Mouse (Mus musculus): ENCODE results near the gene Rps2. TPM values are rescaled to one million over a fixed set of nuclear protein-coding genes. Genes with fewer than 3 reads are reported as not detected.

The Rps2 gene
- polyA plus RNA-seq, 1 experiment, result 685 TPM

DNA sequence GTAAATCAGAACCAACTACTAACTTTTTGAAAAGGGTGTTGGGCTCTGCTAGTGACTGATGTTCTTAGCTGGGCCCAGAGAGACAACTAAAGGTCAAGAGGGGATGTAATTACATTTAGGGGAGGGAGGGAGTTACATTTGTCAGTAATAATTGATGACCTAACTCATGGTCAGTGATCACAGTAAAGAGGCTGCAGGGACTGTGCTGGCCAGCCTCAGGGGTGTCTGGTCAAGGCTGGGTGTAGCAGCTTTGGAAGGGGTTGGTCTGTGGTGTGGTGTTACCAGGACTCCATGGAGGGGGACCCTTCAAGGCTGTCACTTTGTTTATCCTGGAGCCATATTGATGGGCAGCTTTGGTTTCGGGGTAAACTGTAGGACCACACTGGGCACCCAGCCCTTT is 39.5 kb downstream of the Rps2 start:
- no peak overlapping the region for H3K4me3 ChIP-seq (ENCODE audit: insufficient read depth, low read length)
- no peak overlapping the region for H3K27ac ChIP-seq (ENCODE audit: insufficient read depth, low read depth, low read length)
- H3K4me1 ChIP-seq (ENCODE audit: control insufficient read depth, insufficient read depth, low read length), result no peaks in the 10 kb centered on the region
- TF ChIP-seq CTCF (IDR thresholded peaks at IDR 0.05; ENCODE audit: low read depth, low read length) (no peak), POLR2A (IDR thresholded peaks at IDR 0.05; ENCODE audit: borderline replicate concordance, low read depth, low read length) (no peak)

DNA sequence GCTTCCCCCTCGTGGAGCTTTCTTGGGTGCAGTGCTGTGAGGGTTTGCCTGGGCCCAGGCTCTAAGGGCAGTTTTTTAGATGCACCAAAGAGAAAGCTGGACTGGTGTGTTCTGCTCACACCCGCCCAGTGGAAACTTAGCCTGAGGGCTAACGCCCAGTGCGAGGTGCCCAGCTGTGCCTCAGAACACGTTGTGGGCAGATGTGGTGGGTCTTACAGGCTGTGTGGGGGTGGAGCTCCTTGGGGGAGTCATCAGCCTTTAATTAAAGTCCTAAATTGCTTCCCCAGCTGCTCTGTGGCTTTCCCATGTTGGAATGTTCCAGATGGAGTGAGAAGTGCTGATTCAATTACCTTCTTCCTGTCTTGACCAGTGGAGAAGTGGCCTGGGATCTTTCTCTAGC is 43.2 kb downstream of the Rps2 start:
- Histone ChIP-seq H3K4me1 (ENCODE audit: control insufficient read depth, insufficient read depth, low read length) (no peaks in the 10 kb centered on the region), H3K4me3 (ENCODE audit: insufficient read depth, low read length) (no peak overlapping the region), H3K27ac (ENCODE audit: insufficient read depth, low read depth, low read length) (no peak overlapping the region)
- no peak for TF ChIP-seq CTCF (IDR thresholded peaks at IDR 0.05; ENCODE audit: low read depth, low read length)
- TF ChIP-seq POLR2A (IDR thresholded peaks at IDR 0.05; ENCODE audit: borderline replicate concordance, low read depth, low read length), result no peak

DNA sequence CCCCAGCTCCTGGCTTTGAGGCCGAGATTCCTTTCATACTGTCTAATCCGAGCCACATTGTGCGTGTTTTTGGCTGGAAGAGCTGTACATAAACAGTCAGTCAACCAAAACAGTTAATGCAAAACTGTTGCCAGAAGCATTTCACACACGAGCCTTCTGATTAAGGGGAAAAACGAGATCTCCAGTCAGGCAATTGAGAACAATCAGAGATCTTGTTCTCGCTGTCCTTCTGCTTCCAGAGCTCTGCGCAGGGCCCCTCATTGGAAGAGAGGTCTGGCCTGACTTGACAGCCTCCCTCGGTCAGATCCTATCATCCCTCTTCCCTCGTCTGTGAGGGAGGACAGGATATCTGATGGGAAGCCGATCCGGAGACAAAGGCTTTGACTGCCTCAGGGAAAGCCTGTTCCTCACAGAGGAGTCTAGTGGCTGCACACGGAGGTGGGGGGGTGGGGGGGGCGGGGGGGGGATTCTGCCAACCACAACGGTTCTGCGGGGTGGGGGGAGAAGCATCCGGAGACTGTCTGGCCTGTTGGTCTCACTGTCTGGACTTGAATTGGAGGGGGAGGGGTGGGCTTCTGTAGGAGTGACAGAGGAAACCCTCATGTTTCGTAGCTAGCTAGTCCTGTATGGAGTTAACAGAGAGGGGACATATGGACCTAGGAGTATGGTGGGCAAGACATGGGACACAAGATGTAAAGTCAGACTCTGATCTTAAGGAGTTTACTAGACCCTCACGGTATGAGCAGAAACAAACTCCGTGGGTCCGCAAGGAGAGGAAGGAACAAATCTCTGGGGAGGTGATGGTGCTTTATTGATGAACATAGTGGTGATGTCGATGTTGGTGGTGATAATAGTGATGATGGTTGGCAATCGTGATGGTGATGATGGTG is 47.3 kb downstream of the Rps2 start:
- no peaks in the 10 kb centered on the region for H3K4me1 ChIP-seq (ENCODE audit: control insufficient read depth, insufficient read depth, low read length)

DNA sequence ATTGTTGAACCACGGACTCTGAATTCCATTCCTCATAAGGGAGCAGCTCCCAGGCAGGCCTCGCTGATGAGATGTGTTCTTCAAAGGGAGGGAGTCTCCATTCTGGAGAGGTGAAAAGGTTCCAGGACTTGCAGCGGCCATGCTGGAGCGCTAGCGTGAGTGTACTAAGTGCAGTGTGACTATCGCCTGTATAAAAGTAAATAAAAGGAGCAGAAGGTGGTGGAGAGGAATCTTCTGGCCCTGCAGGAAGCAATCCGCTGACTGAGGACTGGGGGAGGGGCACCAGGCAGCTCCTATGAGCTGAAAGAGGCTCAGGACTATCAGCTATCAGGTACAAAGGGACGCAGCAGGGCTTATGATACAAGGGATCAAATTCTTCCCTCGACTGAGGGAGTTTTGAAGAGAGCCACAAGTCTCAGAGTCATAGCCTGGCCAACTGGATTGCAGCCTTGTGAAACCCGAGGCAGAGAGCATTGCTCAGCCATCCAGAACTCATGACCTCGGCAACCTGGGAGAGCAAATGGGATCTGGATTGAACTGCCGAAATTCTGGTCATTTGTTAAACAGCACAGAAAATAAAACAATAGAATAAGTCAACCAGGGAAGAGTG is 48.5 kb downstream of the Rps2 start:
- Histone ChIP-seq H3K4me3 (ENCODE audit: insufficient read depth, low read length) (no peak overlapping the region), H3K4me1 (ENCODE audit: control insufficient read depth, insufficient read depth, low read length) (no peaks in the 10 kb centered on the region), H3K27ac (ENCODE audit: insufficient read depth, low read depth, low read length) (no peak overlapping the region)
- TF ChIP-seq CTCF (IDR thresholded peaks at IDR 0.05; ENCODE audit: low read depth, low read length) (no peak), POLR2A (IDR thresholded peaks at IDR 0.05; ENCODE audit: borderline replicate concordance, low read depth, low read length) (no peak)

More for the DNA sequence above, 47.3 kb downstream of the Rps2 start:
- H3K27ac ChIP-seq (ENCODE audit: insufficient read depth, low read depth, low read length), result no peak overlapping the region
- H3K4me3 ChIP-seq (ENCODE audit: insufficient read depth, low read length), result no peak overlapping the region
- no peak for TF ChIP-seq CTCF (IDR thresholded peaks at IDR 0.05; ENCODE audit: low read depth, low read length)
- TF ChIP-seq POLR2A (IDR thresholded peaks at IDR 0.05; ENCODE audit: borderline replicate concordance, low read depth, low read length), result no peak

DNA sequence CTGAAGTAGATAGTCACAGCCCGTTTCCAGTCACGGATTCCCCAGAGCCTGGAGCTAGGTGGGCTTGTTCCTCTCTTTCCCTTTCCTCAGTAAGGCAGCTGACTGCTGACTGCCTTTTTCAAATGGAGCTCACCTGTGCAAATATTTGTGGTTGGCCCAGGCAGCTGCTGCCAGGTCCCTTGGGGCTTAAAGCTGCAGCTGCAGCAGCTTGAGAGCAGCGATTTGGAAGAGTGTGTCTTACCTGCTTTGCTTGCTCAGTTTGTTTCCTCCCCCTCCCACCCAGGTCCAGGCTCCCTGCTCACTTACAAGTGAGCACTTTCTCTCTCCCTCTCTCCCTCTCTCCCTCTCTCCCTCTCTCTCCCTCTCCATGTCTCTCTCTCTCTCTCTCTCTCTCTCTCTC is 51.2 kb downstream of the Rps2 start:
- Histone ChIP-seq H3K4me1 (ENCODE audit: control insufficient read depth, insufficient read depth, low read length) (no peaks in the 10 kb centered on the region), H3K4me3 (ENCODE audit: insufficient read depth, low read length) (no peak overlapping the region), H3K27ac (ENCODE audit: insufficient read depth, low read depth, low read length) (no peak overlapping the region)
- TF ChIP-seq CTCF (IDR thresholded peaks at IDR 0.05; ENCODE audit: low read depth, low read length) (no peak), POLR2A (IDR thresholded peaks at IDR 0.05; ENCODE audit: borderline replicate concordance, low read depth, low read length) (no peak)

Other genes with a start within 250 kb of the Rps2 start
- gene E4f1, start 247.8 kb upstream of the Rps2 start, polyA plus RNA-seq (2012; ENCODE audit: insufficient read depth, insufficient read length, missing spikeins), result 21.7 and 25.0 TPM in 2 replicates
- 21.4 and 24.2 TPM in 2 replicates for gene Pgp, start 247.7 kb upstream of the Rps2 start, polyA plus RNA-seq (2012; ENCODE audit: insufficient read depth, insufficient read length, missing spikeins)
- gene Bricd5, start 244.2 kb upstream of the Rps2 start, polyA plus RNA-seq (2012; ENCODE audit: insufficient read depth, insufficient read length, missing spikeins), result not detected in 2 replicates
- gene Mlst8, start 239.0 kb upstream of the Rps2 start, polyA plus RNA-seq (2012; ENCODE audit: insufficient read depth, insufficient read length, missing spikeins), result 14.8 and 16.0 TPM in 2 replicates
- gene Caskin1, start 229.5 kb upstream of the Rps2 start, polyA plus RNA-seq (2012; ENCODE audit: insufficient read depth, insufficient read length, missing spikeins), result 0.34 TPM in 1 of 2 replicates, not detected in the other
- 88.8 and 102 TPM in 2 replicates for gene Traf7, start 190.2 kb upstream of the Rps2 start, polyA plus RNA-seq (2012; ENCODE audit: insufficient read depth, insufficient read length, missing spikeins)
- gene Rab26, start 183.9 kb upstream of the Rps2 start, polyA plus RNA-seq (2012; ENCODE audit: insufficient read depth, insufficient read length, missing spikeins), result 0.44 TPM in 1 of 2 replicates, not detected in the other
- gene Pkd1, start 168.3 kb upstream of the Rps2 start, polyA plus RNA-seq (2012; ENCODE audit: insufficient read depth, insufficient read length, missing spikeins), result 22.3 and 24.6 TPM in 2 replicates
- 62.1 and 67.7 TPM in 2 replicates for gene Tsc2, start 85.5 kb upstream of the Rps2 start, polyA plus RNA-seq (2012; ENCODE audit: insufficient read depth, insufficient read length, missing spikeins)
- 4.1 and 6.2 TPM in 2 replicates for gene Nthl1, start 85.4 kb upstream of the Rps2 start, polyA plus RNA-seq (2012; ENCODE audit: insufficient read depth, insufficient read length, missing spikeins)
- 0.98 TPM in 1 of 2 replicates, not detected in the other for gene Slc9a3r2, start 67.8 kb upstream of the Rps2 start, polyA plus RNA-seq (2012; ENCODE audit: insufficient read depth, insufficient read length, missing spikeins)
- not detected in 2 replicates for gene Npw, start 59.7 kb upstream of the Rps2 start, polyA plus RNA-seq (2012; ENCODE audit: insufficient read depth, insufficient read length, missing spikeins)
- 28.0 and 29.6 TPM in 2 replicates for gene Zfp598, start 48.4 kb upstream of the Rps2 start, polyA plus RNA-seq (2012; ENCODE audit: insufficient read depth, insufficient read length, missing spikeins)
- gene Syngr3, start 28.2 kb upstream of the Rps2 start, polyA plus RNA-seq (2012; ENCODE audit: insufficient read depth, insufficient read length, missing spikeins), result 0.41 and 0.79 TPM in 2 replicates
- gene Gfer, start 22.0 kb upstream of the Rps2 start, polyA plus RNA-seq (2012; ENCODE audit: insufficient read depth, insufficient read length, missing spikeins), result 21.6 and 22.0 TPM in 2 replicates
- gene Noxo1, start 21.9 kb upstream of the Rps2 start, polyA plus RNA-seq (2012; ENCODE audit: insufficient read depth, insufficient read length, missing spikeins), result 3.9 and 6.0 TPM in 2 replicates
- 11.7 and 16.9 TPM in 2 replicates for gene Tbl3, start 10.5 kb upstream of the Rps2 start, polyA plus RNA-seq (2012; ENCODE audit: insufficient read depth, insufficient read length, missing spikeins)
- not detected in 2 replicates for gene Rnf151, start 53 bp upstream of the Rps2 start, polyA plus RNA-seq (2012; ENCODE audit: insufficient read depth, insufficient read length, missing spikeins)
- gene Ndufb10, start 6.4 kb downstream of the Rps2 start, polyA plus RNA-seq (2012; ENCODE audit: insufficient read depth, insufficient read length, missing spikeins), result 164 and 191 TPM in 2 replicates
- gene Rpl3l, start 9.7 kb downstream of the Rps2 start, polyA plus RNA-seq (2012; ENCODE audit: insufficient read depth, insufficient read length, missing spikeins), result not detected in 2 replicates
- 214 and 223 TPM in 2 replicates for gene Msrb1, start 18.5 kb downstream of the Rps2 start, polyA plus RNA-seq (2012; ENCODE audit: insufficient read depth, insufficient read length, missing spikeins)
- not detected in 2 replicates for gene Hs3st6, start 34.9 kb downstream of the Rps2 start, polyA plus RNA-seq (2012; ENCODE audit: insufficient read depth, insufficient read length, missing spikeins)
- gene Meiob, start 86.2 kb downstream of the Rps2 start, polyA plus RNA-seq (2012; ENCODE audit: insufficient read depth, insufficient read length, missing spikeins), result not detected in 2 replicates
- 39.7 and 44.9 TPM in 2 replicates for gene Hagh, start 122.0 kb downstream of the Rps2 start, polyA plus RNA-seq (2012; ENCODE audit: insufficient read depth, insufficient read length, missing spikeins)
- 9.0 and 9.1 TPM in 2 replicates for gene Fahd1, start 132.2 kb downstream of the Rps2 start, polyA plus RNA-seq (2012; ENCODE audit: insufficient read depth, insufficient read length, missing spikeins)
- gene Igfals, start 147.9 kb downstream of the Rps2 start, polyA plus RNA-seq (2012; ENCODE audit: insufficient read depth, insufficient read length, missing spikeins), result not detected in 2 replicates
- gene Nubp2, start 168.2 kb downstream of the Rps2 start, polyA plus RNA-seq (2012; ENCODE audit: insufficient read depth, insufficient read length, missing spikeins), result 39.0 and 40.3 TPM in 2 replicates
- 20.2 and 21.3 TPM in 2 replicates for gene Spsb3, start 168.5 kb downstream of the Rps2 start, polyA plus RNA-seq (2012; ENCODE audit: insufficient read depth, insufficient read length, missing spikeins)
- 5.9 and 7.1 TPM in 2 replicates for gene Eme2, start 177.0 kb downstream of the Rps2 start, polyA plus RNA-seq (2012; ENCODE audit: insufficient read depth, insufficient read length, missing spikeins)
- 25.6 and 34.9 TPM in 2 replicates for gene Mrps34, start 177.0 kb downstream of the Rps2 start, polyA plus RNA-seq (2012; ENCODE audit: insufficient read depth, insufficient read length, missing spikeins)
- gene Nme3, start 178.4 kb downstream of the Rps2 start, polyA plus RNA-seq (2012; ENCODE audit: insufficient read depth, insufficient read length, missing spikeins), result 37.2 and 38.5 TPM in 2 replicates
- gene Mapk8ip3, start 218.9 kb downstream of the Rps2 start, polyA plus RNA-seq (2012; ENCODE audit: insufficient read depth, insufficient read length, missing spikeins), result 56.7 and 64.0 TPM in 2 replicates
- gene Jpt2, start 242.6 kb downstream of the Rps2 start, polyA plus RNA-seq (2012; ENCODE audit: insufficient read depth, insufficient read length, missing spikeins), result 35.7 and 42.4 TPM in 2 replicates